Mouse (Mus musculus) hindbrain, embryonic 13.5 days (tissue): ENCODE results near the gene Gm20388. TPM values are rescaled to one million over a fixed set of nuclear protein-coding genes. Genes with fewer than 3 reads are reported as not detected.

Experiments
- ATAC-seq: fragments of 200-750 bp; cut with Nextera tagmentation; 2 replicates; pipeline ENCODE4 v1.8.0; 2017; ENCODE audit warnings: moderate TSS enrichment; ENCODE audit not compliant: low FRiP score
- H3K27ac ChIP-seq: fragments of 300-500 bp; sonication (generic); 2 replicates; pipeline ENCODE4 v1.5.1; 2015; ENCODE audit warnings: inconsistent platforms, mild to moderate bottlenecking, moderate library complexity
- H3K27me3 ChIP-seq: fragments of 300-500 bp; sonication (generic); 2 replicates; pipeline ENCODE4 v1.6.1; 2015; ENCODE audit warnings: mild to moderate bottlenecking, inconsistent platforms
- H3K36me3 ChIP-seq: fragments of 300-500 bp; sonication (generic); 2 replicates; pipeline ENCODE4 v1.6.1; 2015; ENCODE audit warnings: mild to moderate bottlenecking, inconsistent platforms
- H3K4me1 ChIP-seq: fragments of 300-500 bp; sonication (generic); replicated peaks from 2 replicates; pipeline ENCODE4 v1.6.1; 2015; ENCODE audit warnings: inconsistent platforms
- H3K4me2 ChIP-seq: fragments of 300-500 bp; sonication (generic); 2 replicates; pipeline ENCODE4 v1.6.1; 2015; ENCODE audit warnings: inconsistent platforms, mild to moderate bottlenecking, moderate library complexity
- H3K4me3 ChIP-seq: fragments of 300-500 bp; sonication (generic); 2 replicates; pipeline ENCODE4 v1.5.1; 2015; ENCODE audit warnings: mild to moderate bottlenecking, inconsistent platforms
- H3K9ac ChIP-seq: fragments of 300-500 bp; sonication (generic); 2 replicates; pipeline ENCODE4 v1.6.1; 2015; ENCODE audit warnings: mild to moderate bottlenecking, inconsistent platforms
- H3K9me3 ChIP-seq: fragments of 300-500 bp; sonication (generic); 2 replicates; pipeline ENCODE4 v1.6.1; 2016; ENCODE audit warnings: inconsistent platforms
- WGBS: fragments of 180-500 bp; shearing (Covaris S2); methylation state at CpG from one replicate; pipeline ENCODE4 v1.1.7; 2015; 5-methylcytosine and 5-hydroxymethylcytosine counted together
- polyA plus RNA-seq: library from polyadenylated mRNA; unstranded; fragments of >200 nt; fragmentation: Nextera tagmentation; extraction: Ambion mirVana; gene quantifications from 2 replicates; pipeline ENCODE4 v1.2.1, GENCODE M21; 2015

Gene Gm20388
- polyA plus RNA-seq, 1 experiment from 2014 or later = 1.9 TPM

DNA sequence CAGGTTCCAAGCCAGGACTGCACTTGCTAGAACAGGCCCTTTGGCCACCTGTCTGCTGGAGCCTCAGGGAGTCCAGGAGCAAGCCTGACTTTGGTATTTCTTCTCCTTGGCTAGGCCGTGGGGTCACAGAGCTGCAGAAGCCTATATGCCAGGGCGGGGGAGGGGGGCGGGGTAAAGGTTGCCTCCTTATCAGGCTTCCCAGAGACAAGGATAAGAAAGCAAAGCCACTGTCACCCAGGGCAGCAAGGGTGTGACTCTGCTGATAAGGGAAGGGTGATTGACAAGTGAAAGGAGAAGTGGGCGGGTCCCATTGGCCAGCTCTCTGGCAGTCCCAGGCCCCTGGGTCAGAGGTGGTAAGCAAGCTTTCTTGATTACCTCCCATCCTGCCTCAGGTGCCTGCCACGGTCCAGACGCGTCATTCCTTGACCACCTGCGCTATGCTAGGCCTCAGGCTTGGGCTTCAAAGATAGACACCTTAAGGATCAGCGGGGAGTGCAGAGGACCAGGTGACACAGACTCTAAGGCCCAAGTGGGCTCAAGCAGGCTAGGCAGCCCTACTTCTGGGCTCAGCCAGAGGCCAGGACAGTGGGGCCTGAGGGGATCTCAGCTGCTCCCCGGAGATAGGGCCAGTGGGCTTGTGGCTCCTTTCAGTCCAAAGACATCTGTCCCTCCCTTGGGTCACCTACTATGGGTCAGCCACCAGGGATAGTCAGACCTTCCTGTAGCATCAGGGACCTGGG is 565.0 kb downstream of the Gm20388 start:
- 0 out of 2 replicates have a peak overlapping the region, but pooled peaks have one; percentile 5 for H3K9ac ChIP-seq
- WGBS = 70% methylated on average over 10 of the region's 10 CpGs
- no peak overlapping the region for H3K4me3 ChIP-seq
- H3K27me3 ChIP-seq = no peaks in the 10 kb centered on the region
- no peak for ATAC-seq
- no peaks in the 10 kb centered on the region for H3K36me3 ChIP-seq
- peak overlapping the region; percentile 82 for H3K27ac ChIP-seq
- H3K4me2 ChIP-seq = no peak overlapping the region
- H3K9me3 ChIP-seq = no peaks in the 10 kb centered on the region
- peaks cover 80% of the 10 kb centered on the region for H3K4me1 ChIP-seq

DNA sequence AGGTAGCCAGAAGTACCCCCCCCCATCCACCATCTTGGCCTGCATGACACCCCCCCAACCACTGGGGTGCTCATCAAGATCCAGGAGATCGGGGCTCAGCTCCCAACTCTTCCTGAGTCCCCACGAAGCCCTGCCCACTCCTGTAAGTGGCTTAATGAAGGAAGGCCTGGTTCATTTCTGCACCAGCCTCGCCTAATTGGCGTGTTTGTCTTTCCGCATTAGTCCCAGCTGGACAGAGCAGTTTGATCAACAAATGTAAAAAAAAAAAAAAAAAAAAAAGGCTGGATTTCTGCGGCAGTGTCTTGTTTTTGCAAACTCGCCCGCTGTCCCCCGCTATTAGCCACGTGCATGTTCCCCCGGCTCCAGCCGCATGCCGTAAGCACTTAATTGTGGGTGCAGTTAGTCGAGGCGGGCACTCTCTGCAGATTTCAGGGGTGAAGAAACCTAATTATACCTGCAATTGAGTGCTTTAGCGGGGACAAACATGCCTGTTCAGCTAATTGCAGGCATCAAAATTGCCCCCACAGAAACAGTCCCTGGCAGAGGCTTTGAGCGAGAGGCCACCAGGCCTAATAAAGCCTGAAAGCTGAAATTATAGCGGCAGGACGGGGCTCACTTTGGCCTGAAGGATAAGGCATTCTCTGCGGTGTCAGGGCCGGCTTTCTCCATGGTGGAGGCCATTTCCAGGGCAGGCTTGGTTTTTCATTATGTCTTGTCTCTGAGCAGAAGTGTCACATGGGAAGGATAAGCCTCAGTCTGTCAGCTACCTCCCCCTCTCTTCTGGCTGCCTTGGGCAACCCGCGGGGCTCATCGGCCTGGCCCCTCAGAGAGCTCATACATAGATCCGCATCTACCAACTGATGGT is 566.3 kb downstream of the Gm20388 start:
- H3K4me2 ChIP-seq = no peak overlapping the region
- no peaks in the 10 kb centered on the region for H3K27me3 ChIP-seq
- no peaks in the 10 kb centered on the region for H3K9me3 ChIP-seq
- no peak for ATAC-seq
- H3K9ac ChIP-seq = peak overlapping the region; percentile 20; the same call in 1 of the 2 replicates
- no peak overlapping the region for H3K4me3 ChIP-seq
- WGBS = 36% methylated on average over 25 of the region's 25 CpGs
- H3K27ac ChIP-seq = peak overlapping the region; percentile 82
- H3K36me3 ChIP-seq = no peaks in the 10 kb centered on the region
- H3K4me1 ChIP-seq = peaks cover 67% of the 10 kb centered on the region

DNA sequence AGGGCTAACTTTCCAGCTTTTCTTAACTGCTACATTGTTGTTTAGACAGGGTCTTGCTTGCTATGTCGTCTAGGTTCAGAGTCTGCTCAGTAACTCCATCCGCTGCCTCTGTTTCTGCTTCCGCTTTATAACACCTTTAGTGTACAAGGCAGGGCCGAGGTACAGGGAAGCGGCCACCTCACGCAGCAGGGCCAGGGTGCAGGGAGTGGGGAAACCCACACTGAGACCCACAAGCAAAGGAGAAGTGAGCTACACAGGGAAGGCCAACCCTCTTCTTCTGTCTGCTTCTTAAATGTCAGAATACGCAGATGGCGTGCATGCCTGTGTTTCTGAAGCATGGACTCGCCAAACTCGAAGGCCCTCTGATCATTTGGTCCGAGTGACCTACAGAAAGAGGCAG is 568.1 kb downstream of the Gm20388 start:
- Histone ChIP-seq H3K27ac (0 out of 2 replicates have a peak overlapping the region, but pooled peaks have one; percentile 4), H3K4me1 (peaks cover 53% of the 10 kb centered on the region), H3K36me3 (no peaks in the 10 kb centered on the region), H3K9ac (no peak overlapping the region), H3K4me2 (no peak overlapping the region), H3K4me3 (no peak overlapping the region), H3K27me3 (no peaks in the 10 kb centered on the region), H3K9me3 (no peaks in the 10 kb centered on the region)
- no peak for ATAC-seq
- WGBS = 88% methylated on average over 11 of the region's 11 CpGs

DNA sequence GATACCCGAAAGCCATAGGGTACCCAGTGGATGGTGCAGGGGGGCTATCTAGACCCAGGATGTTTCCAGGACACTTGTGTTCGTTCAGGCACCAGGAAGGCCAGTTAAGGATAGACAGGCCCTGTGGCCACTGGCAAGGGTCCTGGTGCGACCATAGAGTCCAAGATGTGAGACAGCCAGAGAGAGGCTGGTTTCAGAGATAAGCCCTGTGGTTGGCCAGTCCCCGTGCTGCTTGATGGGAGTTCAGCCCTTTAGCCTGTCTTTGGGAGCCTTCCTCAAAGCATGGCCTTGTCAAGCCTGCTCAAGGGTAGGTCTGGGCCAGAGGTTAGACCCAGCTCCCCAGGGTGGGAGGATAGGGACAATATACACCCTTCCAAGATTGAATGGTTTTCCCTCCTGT is 569.0 kb downstream of the Gm20388 start:
- H3K4me1 ChIP-seq = peaks cover 53% of the 10 kb centered on the region
- no peak overlapping the region for H3K4me2 ChIP-seq
- no peaks in the 10 kb centered on the region for H3K9me3 ChIP-seq
- no peak overlapping the region for H3K27ac ChIP-seq
- H3K9ac ChIP-seq = no peak overlapping the region
- no peaks in the 10 kb centered on the region for H3K27me3 ChIP-seq
- H3K4me3 ChIP-seq = no peak overlapping the region
- ATAC-seq = no peak
- WGBS = 88% methylated on average over 4 of the region's 4 CpGs
- no peaks in the 10 kb centered on the region for H3K36me3 ChIP-seq

DNA sequence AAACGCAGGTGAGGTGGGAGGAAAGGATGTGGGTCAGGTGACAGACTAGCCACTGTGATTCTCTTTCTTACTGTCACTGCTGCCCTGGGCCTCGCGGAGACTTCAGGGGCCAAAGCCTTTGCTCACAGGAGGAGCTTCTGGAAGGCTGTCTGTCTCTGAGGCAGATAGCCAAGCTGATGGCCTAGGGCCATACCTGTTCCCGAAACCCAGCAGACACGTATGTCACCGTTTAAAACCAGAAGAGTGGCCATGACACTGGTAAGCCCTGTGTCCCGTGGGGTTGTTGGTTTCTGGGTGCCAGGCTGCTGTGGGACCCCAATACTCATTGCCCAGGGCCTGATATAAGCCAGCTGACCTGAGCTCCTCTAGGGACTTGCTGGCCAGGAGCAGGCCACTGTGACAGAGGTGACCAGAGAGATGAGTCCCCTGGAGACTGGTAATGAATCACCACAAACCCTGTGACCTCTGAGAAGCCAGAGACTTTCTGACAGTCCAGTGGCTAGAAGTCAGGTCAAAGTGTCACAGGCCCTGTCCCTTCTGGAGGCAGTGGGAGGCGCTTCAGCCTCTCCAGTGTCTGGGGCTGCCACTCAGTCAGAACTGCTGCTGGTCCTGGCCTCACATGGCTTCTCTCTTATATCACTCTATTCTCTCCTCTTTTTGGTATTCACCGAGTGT is 571.5 kb downstream of the Gm20388 start:
- H3K9ac ChIP-seq = no peak overlapping the region
- ATAC-seq = no peak
- H3K4me1 ChIP-seq = peaks cover 55% of the 10 kb centered on the region
- no peaks in the 10 kb centered on the region for H3K36me3 ChIP-seq
- H3K4me2 ChIP-seq = no peak overlapping the region
- no peak overlapping the region for H3K4me3 ChIP-seq
- 75% methylated on average over 8 of the region's 9 CpGs for WGBS
- no peak overlapping the region for H3K27ac ChIP-seq
- H3K27me3 ChIP-seq = no peaks in the 10 kb centered on the region
- no peaks in the 10 kb centered on the region for H3K9me3 ChIP-seq

DNA sequence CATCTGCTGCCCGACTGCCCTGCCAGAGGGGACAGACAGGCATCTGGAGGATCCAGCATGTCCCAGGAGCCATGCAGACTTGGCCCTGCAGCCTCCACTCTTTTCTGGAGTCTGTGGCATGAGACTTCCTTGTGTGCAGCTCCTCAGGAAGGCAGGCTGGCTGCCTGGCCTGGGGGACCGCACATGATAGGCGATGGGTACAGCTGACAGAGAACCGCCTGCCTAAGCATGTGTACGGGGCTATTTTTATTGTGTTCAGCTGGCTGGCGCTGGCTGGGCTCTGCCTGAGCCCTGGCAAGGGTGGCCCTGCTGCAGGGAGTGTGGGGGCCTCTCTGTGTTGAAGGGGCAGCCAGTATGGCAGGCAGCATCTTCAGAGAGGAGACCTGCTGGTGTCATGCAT is 573.8 kb downstream of the Gm20388 start:
- no peak for ATAC-seq
- WGBS = 34% methylated on average over 6 of the region's 6 CpGs

DNA sequence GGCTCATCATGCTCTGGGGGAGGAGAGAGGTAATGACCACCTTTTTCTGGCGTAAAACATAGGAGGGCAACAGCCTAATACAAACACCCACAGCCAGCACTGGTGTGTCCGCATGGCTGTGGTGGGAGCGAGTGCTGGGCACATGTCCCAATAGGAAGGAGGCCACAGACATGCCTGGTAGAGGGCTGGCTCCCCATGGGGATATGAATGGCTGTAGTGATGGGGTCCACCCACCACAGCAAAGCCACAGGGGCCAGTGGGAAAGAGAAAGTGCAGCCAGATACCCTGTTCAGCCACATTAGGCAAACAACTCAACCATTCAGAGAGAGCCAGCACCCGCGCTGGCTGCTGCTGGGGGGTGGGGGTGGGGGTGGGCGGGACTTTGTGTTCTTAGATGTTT is 574.5 kb downstream of the Gm20388 start:
- H3K4me3 ChIP-seq = no peak overlapping the region
- no peaks in the 10 kb centered on the region for H3K9me3 ChIP-seq
- H3K36me3 ChIP-seq = no peaks in the 10 kb centered on the region
- H3K4me2 ChIP-seq = no peak overlapping the region
- peak overlapping the region; percentile 84 for H3K27ac ChIP-seq
- WGBS = 29% methylated on average over 6 of the region's 6 CpGs
- H3K27me3 ChIP-seq = no peaks in the 10 kb centered on the region
- no peak for ATAC-seq
- H3K9ac ChIP-seq = peak overlapping the region; percentile 58; the same call in 1 of the 2 replicates
- peaks cover 51% of the 10 kb centered on the region for H3K4me1 ChIP-seq

More for the DNA sequence above, 573.8 kb downstream of the Gm20388 start:
- H3K27me3 ChIP-seq = no peaks in the 10 kb centered on the region
- peak overlapping the region; percentile 84 for H3K27ac ChIP-seq
- H3K9ac ChIP-seq = peak overlapping the region; percentile 58
- peaks cover 45% of the 10 kb centered on the region for H3K4me1 ChIP-seq
- no peaks in the 10 kb centered on the region for H3K36me3 ChIP-seq
- no peak overlapping the region for H3K4me2 ChIP-seq
- H3K9me3 ChIP-seq = no peaks in the 10 kb centered on the region
- no peak overlapping the region for H3K4me3 ChIP-seq

DNA sequence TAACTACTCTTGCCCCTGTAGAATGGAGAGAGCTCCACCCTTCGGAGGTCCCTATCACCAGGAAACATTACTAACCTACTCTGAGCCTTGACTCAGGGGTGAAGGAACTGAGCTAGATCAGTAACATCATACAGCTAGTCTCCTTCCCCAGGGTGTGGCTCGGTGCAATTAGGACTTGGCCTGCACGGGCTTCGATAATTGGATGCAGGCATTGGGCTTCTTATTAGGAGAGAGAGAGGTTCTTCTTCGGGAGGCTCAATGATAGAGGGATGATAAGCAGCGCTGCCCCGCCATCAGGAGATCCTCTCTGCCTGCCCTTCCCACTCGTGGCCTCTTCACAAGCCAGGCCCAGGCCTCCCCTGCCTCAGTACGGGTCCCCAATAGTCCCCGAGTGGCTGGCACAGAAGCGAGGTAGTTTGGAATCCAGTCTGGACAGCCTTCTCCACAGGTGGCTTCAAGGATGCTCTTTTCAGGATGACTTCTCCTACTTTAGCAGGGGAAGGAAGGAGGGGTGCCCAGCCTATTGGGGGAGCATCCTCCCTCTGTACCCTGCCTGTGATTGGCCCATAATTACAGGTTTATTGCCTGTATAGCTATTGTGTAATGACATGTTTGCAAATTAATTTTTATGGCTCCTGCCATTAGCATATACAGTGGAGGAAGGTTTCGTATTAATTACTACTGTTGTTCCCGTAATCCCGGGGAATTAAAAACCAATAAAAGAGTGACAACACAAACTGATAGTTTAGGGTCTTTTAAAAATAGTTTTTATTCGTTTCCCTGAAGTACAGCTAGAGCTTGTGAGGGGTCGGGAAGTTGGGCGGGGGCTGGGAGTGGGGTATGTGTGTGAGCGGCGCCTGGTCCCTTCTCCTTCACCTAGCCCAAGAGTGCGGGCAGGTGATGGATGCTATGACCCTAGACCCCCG is 575.2 kb downstream of the Gm20388 start:
- Histone ChIP-seq H3K9me3 (no peaks in the 10 kb centered on the region), H3K4me2 (peak overlapping the region; percentile 94), H3K9ac (peak overlapping the region; percentile 98), H3K27me3 (no peaks in the 10 kb centered on the region), H3K4me3 (peak overlapping the region; percentile 91), H3K36me3 (no peaks in the 10 kb centered on the region), H3K4me1 (peaks cover 58% of the 10 kb centered on the region), H3K27ac (peak overlapping the region; percentile 100)
- 19% methylated on average over 21 of the region's 21 CpGs for WGBS
- ATAC-seq = no peak

DNA sequence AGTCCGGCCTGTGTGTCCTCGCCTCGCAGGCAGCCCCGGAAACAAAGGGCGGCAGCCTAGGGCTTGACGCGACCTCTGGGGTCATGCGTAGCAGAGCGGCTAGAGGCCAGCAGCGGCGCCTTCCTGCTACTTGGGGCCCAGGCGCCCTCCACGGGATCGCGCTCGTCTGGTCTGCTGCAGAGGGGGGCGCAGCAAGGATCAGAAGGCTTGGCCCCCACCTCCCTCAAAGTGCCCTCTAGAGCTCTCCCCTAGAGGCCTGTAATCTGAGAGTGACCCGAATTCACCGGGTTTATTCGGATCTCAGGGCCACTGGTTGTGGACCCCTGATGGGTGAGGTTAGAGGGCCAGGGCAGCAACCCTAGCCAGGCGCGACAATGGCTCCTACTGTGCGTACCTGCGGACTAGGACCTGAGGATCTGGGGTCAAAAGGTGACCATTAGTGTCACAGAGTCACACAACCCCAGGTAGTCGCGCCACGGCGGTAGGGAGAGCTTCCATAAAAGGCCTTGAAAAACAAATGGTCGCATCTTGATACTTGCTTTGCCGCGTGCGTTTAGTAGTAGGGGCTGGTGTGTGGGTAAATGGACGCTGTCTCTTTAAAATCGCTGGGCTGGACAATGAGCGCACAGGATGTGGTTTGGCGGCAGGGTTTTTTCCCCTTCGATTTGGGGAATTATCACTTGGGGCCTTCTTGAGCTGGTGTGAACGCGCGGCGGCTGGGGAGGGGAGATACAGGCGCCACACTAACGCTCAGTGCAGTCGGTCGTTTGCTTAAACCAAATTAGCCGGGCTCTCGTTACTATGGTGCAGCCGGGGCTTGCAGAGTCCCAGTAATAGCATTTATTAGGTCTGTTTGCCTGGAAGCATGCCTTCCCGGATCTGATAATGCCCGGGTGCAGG is 576.1 kb downstream of the Gm20388 start:
- Histone ChIP-seq H3K36me3 (no peaks in the 10 kb centered on the region), H3K4me3 (peak overlapping the region; percentile 91), H3K9me3 (no peaks in the 10 kb centered on the region), H3K9ac (peak overlapping the region; percentile 98), H3K4me2 (peak overlapping the region; percentile 94), H3K27me3 (no peaks in the 10 kb centered on the region), H3K4me1 (peaks cover 67% of the 10 kb centered on the region), H3K27ac (peak overlapping the region; percentile 100)
- ATAC-seq = peak; percentile 21; the same call in 1 of the 2 replicates
- WGBS = under 1% methylated on average over 49 of the region's 50 CpGs

DNA sequence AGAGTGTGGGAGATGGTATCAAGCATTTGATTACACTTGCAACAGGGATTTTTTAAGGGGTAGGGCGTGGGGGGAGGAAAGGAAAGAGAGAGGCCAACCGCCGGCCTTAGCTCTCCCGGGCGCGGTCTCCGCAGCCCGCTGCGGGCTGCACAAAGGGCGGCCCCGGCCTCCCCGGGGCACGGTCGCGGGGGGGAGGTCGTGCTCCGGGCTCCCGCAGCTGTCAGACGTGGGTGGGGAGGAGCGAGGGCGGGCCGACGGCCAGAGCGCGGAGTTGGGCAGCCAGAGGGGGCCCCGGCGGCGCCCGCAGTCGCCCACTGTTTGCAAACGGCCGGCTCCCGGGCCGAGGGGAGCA is 576.7 kb downstream of the Gm20388 start:
- WGBS = under 1% methylated on average over 34 of the region's 34 CpGs
- Histone ChIP-seq H3K9ac (peak overlapping the region; percentile 98), H3K4me3 (peak overlapping the region; percentile 91), H3K4me2 (peak overlapping the region; percentile 94), H3K9me3 (no peaks in the 10 kb centered on the region), H3K4me1 (peaks cover 73% of the 10 kb centered on the region), H3K27ac (peak overlapping the region; percentile 100), H3K27me3 (no peaks in the 10 kb centered on the region), H3K36me3 (no peaks in the 10 kb centered on the region)
- ATAC-seq = peak; percentile 4; the same call in 1 of the 2 replicates
